Mouse (Mus musculus) midbrain, embryonic 13.5 days (tissue): ENCODE data around the gene Orai1. TPM values are rescaled to one million over a fixed set of nuclear protein-coding genes. Genes with fewer than 3 reads are reported as not detected.

Experiments used
- ATAC-seq: fragments of 200-750 bp; cut with Nextera tagmentation; 2 replicates; pipeline ENCODE4 v1.8.0; 2017; ENCODE audit warnings: mild to moderate bottlenecking, moderate TSS enrichment, moderate library complexity
- H3K27ac ChIP-seq: fragments of 300-500 bp; sonication (generic); 2 replicates; pipeline ENCODE4 v1.5.1; 2015; ENCODE audit warnings: inconsistent platforms, mild to moderate bottlenecking, moderate library complexity
- H3K27me3 ChIP-seq: fragments of 300-500 bp; sonication (generic); 2 replicates; pipeline ENCODE4 v1.6.1; 2015; ENCODE audit warnings: mild to moderate bottlenecking, inconsistent platforms
- H3K36me3 ChIP-seq: fragments of 300-500 bp; sonication (generic); 2 replicates; pipeline ENCODE4 v1.6.1; 2015; ENCODE audit warnings: mild to moderate bottlenecking, inconsistent platforms
- H3K4me1 ChIP-seq: fragments of 300-500 bp; sonication (generic); replicated peaks from 2 replicates; pipeline ENCODE4 v1.6.1; 2015; ENCODE audit warnings: inconsistent platforms
- H3K4me2 ChIP-seq: fragments of 300-500 bp; sonication (generic); replicated peaks from 2 replicates; pipeline ENCODE4 v1.6.1; 2015; ENCODE audit warnings: moderate library complexity, mild to moderate bottlenecking, inconsistent platforms
- H3K4me3 ChIP-seq: fragments of 300-500 bp; sonication (generic); replicated peaks from 2 replicates; pipeline ENCODE4 v1.5.1; 2015; ENCODE audit warnings: mild to moderate bottlenecking, inconsistent platforms
- H3K9ac ChIP-seq: fragments of 300-500 bp; sonication (generic); replicated peaks from 2 replicates; pipeline ENCODE4 v1.6.1; 2015; ENCODE audit warnings: mild to moderate bottlenecking, inconsistent platforms
- H3K9me3 ChIP-seq: fragments of 300-500 bp; sonication (generic); 2 replicates; pipeline ENCODE4 v1.6.1; 2016; ENCODE audit warnings: mild to moderate bottlenecking, inconsistent platforms
- WGBS: fragments of 180-500 bp; shearing (Covaris S2); methylation state at CpG from one replicate; pipeline ENCODE4 v1.1.7; 2015; 5-methylcytosine and 5-hydroxymethylcytosine counted together
- polyA plus RNA-seq: library from polyadenylated mRNA; unstranded; fragments of >200 nt; fragmentation: Nextera tagmentation; extraction: Ambion mirVana; gene quantifications from 2 replicates; pipeline ENCODE4 v1.2.1, GENCODE M21; 2015

Orai1 gene
- polyA plus RNA-seq, 1 experiment from 2014 or later, result 10.5 TPM

DNA sequence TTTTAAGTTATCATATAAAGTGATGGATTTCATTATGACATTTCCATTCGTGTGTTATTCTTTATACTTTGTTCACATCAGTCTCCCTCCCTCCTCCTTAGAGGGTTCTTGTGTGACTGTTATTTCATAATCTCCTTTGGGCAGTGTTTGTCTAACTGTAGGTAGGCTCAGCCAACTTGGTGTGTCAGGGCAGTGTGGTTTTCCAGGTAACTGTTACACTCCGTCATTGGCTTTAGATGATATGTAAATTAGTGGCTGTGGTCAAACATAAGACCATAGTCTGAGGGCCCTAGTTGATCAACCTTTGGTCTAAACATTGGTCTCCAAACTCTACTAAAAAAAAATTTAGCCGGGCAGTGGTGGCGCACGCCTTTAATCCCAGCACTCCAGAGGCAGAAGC, 5.6 kb downstream of the Orai1 start:
- no peak overlapping the region for H3K9ac ChIP-seq
- H3K4me2 ChIP-seq, result no peak overlapping the region
- no peaks in the 10 kb centered on the region for H3K27me3 ChIP-seq
- no peaks in the 10 kb centered on the region for H3K9me3 ChIP-seq
- H3K27ac ChIP-seq, result peak overlapping the region; percentile 77; the same call in 1 of the 2 replicates
- no peaks in the 10 kb centered on the region for H3K36me3 ChIP-seq
- no peak overlapping the region for H3K4me3 ChIP-seq
- WGBS, result 91% methylated on average over 5 of the region's 5 CpGs
- H3K4me1 ChIP-seq, result peaks cover 43% of the 10 kb centered on the region
- no peak for ATAC-seq

DNA sequence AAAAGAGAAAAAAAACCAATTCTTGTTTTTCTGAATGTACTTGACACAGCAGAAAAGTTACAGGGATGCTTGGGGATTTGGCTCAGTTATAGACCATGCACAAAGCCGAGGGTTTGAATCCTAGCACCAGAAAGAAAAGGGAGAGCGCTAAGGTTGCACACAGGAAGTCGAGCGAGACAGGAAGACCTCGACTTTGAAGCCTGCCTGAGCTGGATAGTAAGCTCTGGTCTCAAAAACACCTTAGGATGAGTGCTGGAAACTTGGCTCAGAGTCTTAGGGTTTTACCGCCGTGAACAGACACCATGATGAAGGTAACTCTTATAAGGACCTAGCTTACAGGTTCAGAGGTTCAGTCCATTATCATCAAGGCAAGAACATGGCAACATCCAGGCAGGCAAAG, 6.6 kb downstream of the Orai1 start:
- Histone ChIP-seq H3K9me3 (no peaks in the 10 kb centered on the region), H3K27ac (no peak overlapping the region), H3K4me1 (peaks cover 33% of the 10 kb centered on the region), H3K4me2 (no peak overlapping the region), H3K36me3 (no peaks in the 10 kb centered on the region), H3K4me3 (no peak overlapping the region), H3K9ac (no peak overlapping the region), H3K27me3 (no peaks in the 10 kb centered on the region)
- ATAC-seq, result no peak
- 93% methylated on average over 7 of the region's 7 CpGs for WGBS

DNA sequence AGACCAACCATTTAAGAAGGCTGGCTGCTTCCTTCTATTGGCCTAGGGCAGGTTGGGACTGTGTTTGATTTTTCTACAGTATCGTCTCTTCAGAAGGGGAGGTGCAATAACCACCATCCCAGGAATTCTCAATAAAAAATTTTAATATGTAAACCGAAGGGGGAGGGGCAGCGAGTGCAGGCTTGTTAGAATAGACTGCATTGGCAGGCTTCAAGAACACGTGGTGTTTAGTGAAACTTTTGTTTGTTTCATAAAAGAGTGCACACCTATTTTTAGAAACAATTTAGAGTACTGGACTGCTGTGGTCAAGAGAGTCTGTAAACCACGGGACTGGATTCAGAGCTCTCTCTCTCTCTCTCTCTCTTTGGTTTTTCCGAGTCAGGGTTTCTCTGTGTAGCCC, 8.2 kb downstream of the Orai1 start:
- no peak overlapping the region for H3K4me3 ChIP-seq
- H3K4me1 ChIP-seq, result peaks cover 24% of the 10 kb centered on the region
- H3K27me3 ChIP-seq, result no peaks in the 10 kb centered on the region
- H3K9ac ChIP-seq, result no peak overlapping the region
- no peaks in the 10 kb centered on the region for H3K9me3 ChIP-seq
- no peak overlapping the region for H3K4me2 ChIP-seq
- no peak for ATAC-seq
- 85% methylated on average over 6 of the region's 6 CpGs for WGBS
- H3K27ac ChIP-seq, result no peak overlapping the region
- H3K36me3 ChIP-seq, result no peaks in the 10 kb centered on the region

DNA sequence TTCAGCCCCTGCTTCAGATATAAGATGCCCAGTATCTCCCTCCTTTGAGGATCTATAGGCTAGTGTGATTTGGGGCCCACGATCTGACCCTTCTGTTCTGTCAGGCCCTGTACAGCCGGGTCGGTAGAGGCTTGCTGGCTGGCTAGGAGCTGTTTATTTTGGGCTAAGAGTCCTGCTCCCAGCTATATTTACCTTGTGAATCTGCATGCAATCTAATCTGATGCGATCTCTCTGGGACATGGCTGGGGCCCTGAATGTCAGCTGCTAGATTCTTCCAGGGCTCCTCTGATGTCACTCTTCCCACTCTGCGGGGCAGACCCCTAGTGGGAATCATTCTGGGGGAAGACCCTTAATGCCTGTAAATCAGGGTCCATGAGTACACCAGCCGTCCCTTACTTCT, 9.4 kb downstream of the Orai1 start:
- Histone ChIP-seq H3K36me3 (peaks cover 4% of the 10 kb centered on the region; the same call in 1 of the 2 replicates), H3K9ac (no peak overlapping the region), H3K4me3 (no peak overlapping the region), H3K27me3 (no peaks in the 10 kb centered on the region), H3K4me1 (peaks cover 11% of the 10 kb centered on the region), H3K9me3 (no peaks in the 10 kb centered on the region), H3K4me2 (no peak overlapping the region), H3K27ac (no peak overlapping the region)
- 93% methylated on average over 6 of the region's 6 CpGs for WGBS
- no peak for ATAC-seq

DNA sequence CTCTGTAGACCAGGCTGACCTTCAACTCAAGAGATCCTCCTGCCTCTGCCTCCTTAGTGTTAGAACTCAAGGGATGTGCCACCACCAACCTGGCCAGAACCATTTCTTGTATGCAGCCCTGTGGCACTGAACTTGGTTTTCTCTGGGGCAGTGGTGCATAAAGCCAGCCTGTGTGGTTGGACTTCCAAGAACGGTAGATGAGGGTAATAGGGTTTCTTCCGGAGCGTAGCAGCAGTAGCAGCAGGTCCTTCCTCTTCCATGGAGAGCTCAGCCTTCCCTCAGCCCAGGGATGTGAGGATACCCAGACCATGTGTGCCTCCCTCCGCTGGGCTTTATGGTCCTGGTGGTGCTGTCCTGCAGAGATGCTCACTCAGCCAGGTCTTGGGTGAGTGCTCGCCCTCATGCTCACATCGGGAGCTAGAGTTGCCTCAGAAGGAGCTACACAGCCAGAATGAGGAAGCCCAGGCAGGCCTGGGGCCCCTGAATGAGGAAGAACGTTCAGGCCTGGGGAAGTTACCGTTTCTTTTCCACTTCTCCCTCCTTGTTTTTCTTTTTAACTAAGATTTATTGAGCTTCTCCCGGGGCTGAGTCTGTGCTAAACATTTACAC, 10.2 kb downstream of the Orai1 start:
- WGBS, result 88% methylated on average over 9 of the region's 9 CpGs
- Histone ChIP-seq H3K9ac (no peak overlapping the region), H3K4me2 (no peak overlapping the region), H3K9me3 (no peaks in the 10 kb centered on the region), H3K4me3 (no peak overlapping the region), H3K36me3 (peaks cover 12% of the 10 kb centered on the region; the same call in 1 of the 2 replicates), H3K27me3 (no peaks in the 10 kb centered on the region), H3K4me1 (peaks cover 3% of the 10 kb centered on the region), H3K27ac (no peak overlapping the region)
- no peak for ATAC-seq

DNA sequence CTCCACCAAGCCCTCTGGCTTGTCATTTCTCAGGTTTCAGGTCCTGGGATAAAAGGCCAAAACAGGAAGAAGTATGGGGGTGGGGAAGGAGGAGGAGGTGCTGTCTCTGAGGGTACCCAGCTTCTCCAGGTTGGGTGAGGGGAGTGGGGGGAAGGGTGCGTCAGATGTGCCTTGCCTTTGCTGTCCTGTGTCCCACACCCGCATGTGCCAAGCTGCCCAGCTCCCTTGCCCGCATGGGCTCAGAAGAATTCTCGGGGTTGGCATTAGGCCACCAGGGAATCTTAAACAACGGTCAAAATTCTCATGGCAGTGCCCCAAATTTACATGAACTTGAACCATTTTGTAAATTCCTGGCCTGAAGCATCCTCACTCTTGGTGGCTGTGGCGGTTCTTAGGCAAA, 11.5 kb downstream of the Orai1 start:
- WGBS, result 77% methylated on average over 6 of the region's 6 CpGs

DNA sequence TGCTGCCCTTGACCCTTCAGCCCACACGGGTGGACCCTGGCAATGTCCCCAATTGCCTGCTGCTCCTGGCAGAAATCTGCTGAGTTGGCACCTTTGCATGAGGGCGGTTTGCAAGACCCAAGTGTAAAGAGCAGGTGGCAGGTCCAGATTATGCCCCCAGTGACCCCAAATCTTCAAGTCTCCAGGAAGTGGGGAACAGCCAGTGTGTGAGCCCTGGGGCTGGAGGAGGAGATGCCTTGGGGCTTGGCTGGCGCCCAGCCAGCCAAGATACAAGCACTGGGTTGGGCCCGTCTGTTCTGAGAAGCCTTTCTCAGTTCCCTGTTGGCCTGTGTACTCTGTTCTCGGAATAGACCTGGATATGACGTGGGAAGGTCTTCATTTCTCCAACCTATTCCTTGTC, 12.6 kb downstream of the Orai1 start:
- H3K4me3 ChIP-seq, result no peak overlapping the region
- H3K9me3 ChIP-seq, result no peaks in the 10 kb centered on the region
- no peaks in the 10 kb centered on the region for H3K27me3 ChIP-seq
- no peak overlapping the region for H3K27ac ChIP-seq
- WGBS, result 83% methylated on average over 6 of the region's 6 CpGs
- ATAC-seq, result no peak
- no peak overlapping the region for H3K9ac ChIP-seq
- no peak overlapping the region for H3K4me2 ChIP-seq
- H3K36me3 ChIP-seq, result peaks cover 25% of the 10 kb centered on the region
- no peaks in the 10 kb centered on the region for H3K4me1 ChIP-seq

More for the DNA sequence above, 11.5 kb downstream of the Orai1 start:
- H3K36me3 ChIP-seq, result peaks cover 19% of the 10 kb centered on the region
- H3K27me3 ChIP-seq, result no peaks in the 10 kb centered on the region
- ATAC-seq, result no peak
- no peaks in the 10 kb centered on the region for H3K4me1 ChIP-seq
- H3K27ac ChIP-seq, result no peak overlapping the region
- H3K9ac ChIP-seq, result no peak overlapping the region
- H3K4me3 ChIP-seq, result no peak overlapping the region
- H3K4me2 ChIP-seq, result no peak overlapping the region
- H3K9me3 ChIP-seq, result no peaks in the 10 kb centered on the region

DNA sequence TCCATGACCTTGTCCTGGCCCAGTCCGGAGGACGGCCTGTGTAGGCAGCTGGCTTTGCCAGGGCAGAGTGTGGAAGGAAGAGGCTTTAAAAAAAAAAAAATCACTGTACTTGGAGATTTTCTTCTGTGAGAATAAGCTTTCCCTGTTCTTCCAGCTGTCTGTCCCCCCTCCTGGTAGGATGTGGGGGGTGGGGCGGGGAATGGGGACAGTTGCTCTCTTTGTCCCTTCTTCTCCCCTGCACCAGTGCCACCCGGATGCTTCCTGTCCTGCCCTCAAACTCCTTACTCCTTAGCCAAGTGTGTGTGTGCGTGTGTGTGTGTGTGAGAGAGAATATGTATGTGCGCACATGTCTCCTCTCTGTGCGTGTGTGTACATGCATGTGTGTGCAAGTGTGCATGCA, 14.9 kb downstream of the Orai1 start:
- WGBS, result 93% methylated on average over 7 of the region's 7 CpGs
- Histone ChIP-seq H3K9ac (no peak overlapping the region), H3K36me3 (peaks cover 25% of the 10 kb centered on the region), H3K27ac (no peak overlapping the region), H3K4me2 (no peak overlapping the region), H3K27me3 (no peaks in the 10 kb centered on the region), H3K4me3 (no peak overlapping the region), H3K4me1 (no peaks in the 10 kb centered on the region), H3K9me3 (no peaks in the 10 kb centered on the region)
- no peak for ATAC-seq

DNA sequence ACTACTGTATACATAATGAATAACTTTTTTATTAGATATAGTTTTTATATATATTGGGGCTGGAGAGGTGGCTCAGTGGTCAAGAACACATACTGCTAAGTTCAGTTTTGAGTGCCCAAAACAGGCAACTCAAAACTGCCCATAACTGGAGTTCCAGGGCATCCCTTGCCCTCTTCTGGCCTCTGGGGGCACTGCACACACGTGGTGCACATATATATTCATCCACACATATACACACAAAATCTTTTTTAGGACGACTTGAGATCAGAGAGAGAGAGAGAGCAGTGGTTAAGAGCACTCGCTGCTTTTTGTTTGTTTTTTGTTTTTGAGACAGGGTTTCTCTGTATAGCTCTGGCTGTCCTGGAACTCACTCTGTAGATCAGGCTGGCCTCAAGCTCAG, 16.4 kb downstream of the Orai1 start:
- H3K27ac ChIP-seq, result no peak overlapping the region
- H3K36me3 ChIP-seq, result peaks cover 25% of the 10 kb centered on the region
- H3K4me1 ChIP-seq, result no peaks in the 10 kb centered on the region
- H3K4me3 ChIP-seq, result no peak overlapping the region
- no peak for ATAC-seq
- no peak overlapping the region for H3K4me2 ChIP-seq
- H3K9me3 ChIP-seq, result no peaks in the 10 kb centered on the region
- no peak overlapping the region for H3K9ac ChIP-seq
- H3K27me3 ChIP-seq, result no peaks in the 10 kb centered on the region
- WGBS, result 91% methylated on average over 3 of the region's 3 CpGs

DNA sequence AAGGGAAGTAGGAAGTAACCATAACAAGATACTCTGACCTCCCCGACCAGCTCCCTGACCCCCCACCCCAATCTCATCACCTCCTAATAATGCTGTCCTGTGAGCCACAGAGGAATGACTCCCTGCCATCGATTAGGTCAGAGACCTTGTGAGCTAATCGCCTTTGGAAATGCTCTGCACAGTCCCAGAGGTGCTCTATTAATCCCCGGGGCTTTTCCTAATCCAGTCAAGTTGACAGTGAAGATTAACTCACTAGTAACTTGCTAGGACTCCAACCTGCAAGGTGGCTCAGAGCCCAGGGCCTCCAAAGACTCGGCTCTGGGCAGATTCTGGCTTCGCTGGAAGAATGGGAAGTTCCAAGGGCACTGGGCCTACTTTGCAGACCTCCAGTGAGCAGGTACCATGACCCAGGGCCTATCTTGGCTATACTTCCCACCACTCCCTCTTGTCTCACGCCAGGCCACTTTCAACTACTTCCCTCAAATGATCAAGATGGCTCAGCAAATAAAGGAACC, 18.8 kb downstream of the Orai1 start:
- H3K27ac ChIP-seq, result no peak overlapping the region
- no peaks in the 10 kb centered on the region for H3K27me3 ChIP-seq
- H3K4me2 ChIP-seq, result no peak overlapping the region
- no peaks in the 10 kb centered on the region for H3K4me1 ChIP-seq
- peaks cover 25% of the 10 kb centered on the region for H3K36me3 ChIP-seq
- no peaks in the 10 kb centered on the region for H3K9me3 ChIP-seq
- H3K4me3 ChIP-seq, result no peak overlapping the region
- WGBS, result 64% methylated on average over 7 of the region's 7 CpGs
- ATAC-seq, result no peak
- H3K9ac ChIP-seq, result no peak overlapping the region

DNA sequence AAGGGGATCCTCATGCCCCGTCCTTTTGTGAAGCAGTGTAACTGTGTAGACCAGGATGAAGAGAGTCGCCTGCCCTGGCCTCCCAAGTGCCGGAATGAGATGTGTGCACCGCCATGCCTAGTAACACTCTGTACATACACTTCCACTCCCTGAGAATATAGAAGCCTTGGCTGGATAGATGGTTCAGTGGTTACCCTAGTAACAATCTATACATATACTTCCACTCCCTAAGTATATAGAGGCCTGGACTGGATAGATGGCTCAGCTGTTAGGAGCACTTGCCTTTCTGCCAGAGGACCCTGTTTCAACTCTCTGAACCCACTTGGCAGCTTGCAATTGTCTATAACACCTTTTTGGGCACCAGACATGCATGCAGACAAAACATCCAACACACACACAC, 20.2 kb downstream of the Orai1 start:
- WGBS, result 90% methylated on average over 4 of the region's 4 CpGs

DNA sequence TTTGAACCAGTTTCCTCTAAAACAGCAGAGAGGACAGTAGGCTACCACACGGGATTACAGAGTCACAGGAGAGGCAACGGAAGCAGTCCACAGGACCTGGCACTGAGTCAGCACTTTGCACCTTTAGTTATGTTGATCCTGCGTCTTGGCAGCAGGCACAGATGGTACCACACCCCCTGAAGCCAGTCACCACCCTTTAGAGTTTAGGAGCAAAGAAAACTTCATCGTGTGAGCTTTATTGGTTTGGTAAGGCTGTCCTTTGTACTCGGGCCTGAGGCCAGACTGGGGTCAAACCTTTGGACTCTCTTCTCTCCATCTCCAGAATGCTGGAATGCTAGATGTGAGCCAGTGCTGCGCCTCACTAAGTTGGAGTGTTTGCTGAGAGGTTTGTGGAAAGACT, 20.7 kb downstream of the Orai1 start:
- 41% methylated on average over 6 of the region's 6 CpGs for WGBS
- H3K4me3 ChIP-seq, result no peak overlapping the region
- peaks cover 12% of the 10 kb centered on the region; the same call in 1 of the 2 replicates for H3K36me3 ChIP-seq
- H3K9me3 ChIP-seq, result no peaks in the 10 kb centered on the region
- ATAC-seq, result no peak
- no peaks in the 10 kb centered on the region; the same call in 1 of the 2 replicates for H3K27me3 ChIP-seq
- H3K27ac ChIP-seq, result no peak overlapping the region
- H3K4me1 ChIP-seq, result peaks cover 7% of the 10 kb centered on the region; the same call in 1 of the 2 replicates
- H3K9ac ChIP-seq, result no peak overlapping the region
- no peak overlapping the region for H3K4me2 ChIP-seq

More for the DNA sequence above, 20.2 kb downstream of the Orai1 start:
- no peak for ATAC-seq
- H3K9me3 ChIP-seq, result no peaks in the 10 kb centered on the region
- H3K4me3 ChIP-seq, result no peak overlapping the region
- H3K36me3 ChIP-seq, result peaks cover 13% of the 10 kb centered on the region
- H3K27ac ChIP-seq, result no peak overlapping the region
- peaks cover 7% of the 10 kb centered on the region; the same call in 1 of the 2 replicates for H3K4me1 ChIP-seq
- no peak overlapping the region for H3K9ac ChIP-seq
- no peaks in the 10 kb centered on the region; the same call in 1 of the 2 replicates for H3K27me3 ChIP-seq
- no peak overlapping the region for H3K4me2 ChIP-seq

DNA sequence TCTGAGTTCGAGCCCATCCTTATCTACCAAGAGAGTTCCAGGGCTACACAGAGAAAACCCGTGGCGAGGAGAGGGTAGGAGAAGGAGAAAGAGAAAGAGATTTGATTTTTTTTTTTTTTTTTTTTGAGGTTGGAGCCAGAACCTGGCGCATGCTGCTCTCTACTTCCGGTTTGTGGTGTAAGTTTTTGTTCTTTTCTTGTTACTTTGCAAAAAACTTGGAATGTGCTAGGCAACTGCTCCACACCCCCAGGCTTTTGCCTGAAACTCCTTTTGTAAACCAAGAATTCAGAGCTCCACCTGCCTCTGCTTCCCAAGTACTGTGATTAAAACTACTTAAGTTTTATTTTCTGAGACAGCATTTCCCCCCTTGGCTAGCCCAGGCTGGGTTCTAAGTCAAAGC, 23.2 kb downstream of the Orai1 start:
- Histone ChIP-seq H3K27me3 (no peaks in the 10 kb centered on the region; the same call in 1 of the 2 replicates), H3K4me2 (no peak overlapping the region), H3K27ac (no peak overlapping the region), H3K36me3 (no peaks in the 10 kb centered on the region), H3K4me3 (no peak overlapping the region), H3K9ac (no peak overlapping the region), H3K9me3 (no peaks in the 10 kb centered on the region), H3K4me1 (peaks cover 7% of the 10 kb centered on the region; the same call in 1 of the 2 replicates)
- ATAC-seq, result no peak
- 88% methylated on average over 5 of the region's 5 CpGs for WGBS
